Mouse (Mus musculus) spleen, adult 2 months (tissue): Measurements from ENCODE around the gene Clca2. TPM values are rescaled to one million over a fixed set of nuclear protein-coding genes. Genes with fewer than 3 reads are reported as not detected.
"Not testable (repeated sequence)": the region's sequence is repeated elsewhere in the genome, so short reads cannot be mapped to it uniquely, and the experiment has no call there.

Experiments used
- DNase-seq, 2 experiments: peaks; one replicate each; pipeline versions ENCODE4 v3.0.0 to v3.0.0-alpha.2; 2012 to 2021; ENCODE audit warnings: low spot score in 2 of 2, low read depth in 1 of 2
- H3K27ac ChIP-seq: fragments of 200-500 bp; 2 replicates; pipeline ENCODE4 v1.5.1; 2012; ENCODE audit warnings: low read length, inconsistent platforms; ENCODE audit not compliant: insufficient read depth
- H3K27me3 ChIP-seq: fragments of 200-500 bp; 2 replicates; pipeline ENCODE4 v1.6.1; 2012; ENCODE audit warnings: mild to moderate bottlenecking, moderate library complexity, low read length, inconsistent platforms; ENCODE audit not compliant: control insufficient read depth, insufficient read depth
- H3K36me3 ChIP-seq: fragments of 200-500 bp; 2 replicates; pipeline ENCODE4 v1.6.1; 2012; ENCODE audit warnings: mild to moderate bottlenecking, low read length, inconsistent platforms; ENCODE audit not compliant: control insufficient read depth, insufficient read depth
- H3K4me1 ChIP-seq: fragments of 200-500 bp; 2 replicates; pipeline ENCODE4 v1.6.1; 2011; ENCODE audit warnings: inconsistent platforms; ENCODE audit not compliant: control insufficient read depth, insufficient read depth, insufficient read length
- H3K4me3 ChIP-seq: fragments of 200-500 bp; 2 replicates; pipeline ENCODE4 v1.5.1; 2011; ENCODE audit warnings: mild to moderate bottlenecking, inconsistent platforms; ENCODE audit not compliant: insufficient read depth, insufficient read length; ENCODE audit errors: extremely low read depth
- CTCF ChIP-seq: fragments of 200-500 bp; IDR thresholded peaks from 2 replicates; pipeline ENCODE4 v1.5.1; 2011; ENCODE audit warnings: mild to moderate bottlenecking, inconsistent platforms; ENCODE audit not compliant: insufficient read depth, insufficient read length, insufficient replicate concordance; ENCODE audit errors: extremely low read depth
- POLR2A ChIP-seq: fragments of 200-500 bp; IDR thresholded peaks from 2 replicates; pipeline ENCODE4 v1.6.1; 2011; ENCODE audit warnings: low read depth, low read length, inconsistent platforms
- WGBS: fragments of 180-500 bp; shearing (Covaris S2); methylation state at CpG from one replicate; pipeline ENCODE4 v1.1.7; 2018; 5-methylcytosine and 5-hydroxymethylcytosine counted together
- polyA plus RNA-seq: library from polyadenylated mRNA; depleted of rRNA; stranded (reverse); fragments of >200 nt; gene quantifications from 2 replicates; pipeline ENCODE4 v1.2.3, GENCODE M21; 2012

The Clca2 gene
- polyA plus RNA-seq, 1 experiment: 0.14 TPM

DNA sequence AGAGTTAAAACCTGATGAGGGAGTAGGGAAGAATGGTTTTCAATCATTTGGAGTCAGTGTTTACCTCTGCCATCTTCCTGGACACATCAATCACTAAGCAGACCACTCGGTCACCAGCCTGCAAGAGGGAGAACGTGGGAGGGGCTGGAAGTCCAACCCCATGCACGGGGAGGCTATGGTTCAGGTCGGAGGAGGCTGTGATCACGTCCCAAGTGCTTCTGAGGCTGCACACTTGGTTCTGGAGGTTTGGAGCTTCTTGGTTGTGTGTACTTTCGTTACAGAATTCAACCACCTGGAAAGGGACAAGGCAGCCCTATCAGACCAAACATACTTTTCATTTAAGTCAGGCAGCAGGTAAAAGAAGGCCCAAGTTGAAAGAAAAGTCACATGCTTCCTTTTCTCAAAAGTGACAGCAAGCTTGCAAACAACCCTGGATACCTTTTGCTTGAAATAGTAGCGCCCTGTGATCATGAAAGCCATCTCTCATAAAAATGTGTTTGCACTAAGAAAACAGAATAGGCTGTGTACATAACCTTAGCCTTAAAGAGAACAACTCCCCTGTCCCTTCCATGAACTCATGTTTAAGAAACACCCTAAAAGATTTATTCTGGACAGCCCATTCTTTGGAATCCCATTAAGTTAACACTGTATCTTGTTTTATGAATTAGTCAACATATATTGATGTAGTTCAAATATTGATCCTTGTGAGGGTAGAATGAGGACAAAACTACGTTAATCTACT, 11.2 kb downstream of the Clca2 start:
- no peak for TF ChIP-seq POLR2A
- TF ChIP-seq CTCF: no peak
- Histone ChIP-seq H3K36me3 (no peaks in the 10 kb centered on the region), H3K4me3 (no peak overlapping the region), H3K27ac (no peak overlapping the region), H3K4me1 (no peaks in the 10 kb centered on the region), H3K27me3 (no peaks in the 10 kb centered on the region)
- WGBS: 74% methylated on average over 8 of the region's 8 CpGs
- DNase-seq: no peak

DNA sequence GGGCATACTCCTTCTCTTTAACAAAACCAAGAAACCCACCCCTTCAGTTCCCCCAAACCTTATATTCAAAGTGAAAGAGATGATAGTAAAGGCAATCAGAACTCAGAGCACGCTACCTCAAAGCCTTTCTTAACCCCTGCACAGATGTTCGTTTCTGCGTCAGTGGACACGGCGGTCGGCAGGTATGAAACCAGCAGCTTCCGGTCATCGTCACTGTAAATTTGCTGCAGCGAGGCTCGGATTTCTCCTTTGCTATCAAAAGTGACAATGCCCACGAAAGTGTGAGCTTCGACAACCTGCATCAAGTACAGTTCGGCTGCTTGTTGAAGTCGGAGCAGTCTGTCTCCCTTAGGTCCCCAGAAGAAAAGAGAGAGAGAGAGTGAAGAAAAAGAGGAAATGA, 13.1 kb downstream of the Clca2 start:
- H3K27me3 ChIP-seq: no peaks in the 10 kb centered on the region
- H3K27ac ChIP-seq: no peak overlapping the region
- WGBS: 92% methylated on average over 14 of the region's 14 CpGs
- H3K36me3 ChIP-seq: no peaks in the 10 kb centered on the region
- H3K4me1 ChIP-seq: no peaks in the 10 kb centered on the region
- no peak for DNase-seq
- H3K4me3 ChIP-seq: no peak overlapping the region
- TF ChIP-seq CTCF (no peak), POLR2A (no peak)

DNA sequence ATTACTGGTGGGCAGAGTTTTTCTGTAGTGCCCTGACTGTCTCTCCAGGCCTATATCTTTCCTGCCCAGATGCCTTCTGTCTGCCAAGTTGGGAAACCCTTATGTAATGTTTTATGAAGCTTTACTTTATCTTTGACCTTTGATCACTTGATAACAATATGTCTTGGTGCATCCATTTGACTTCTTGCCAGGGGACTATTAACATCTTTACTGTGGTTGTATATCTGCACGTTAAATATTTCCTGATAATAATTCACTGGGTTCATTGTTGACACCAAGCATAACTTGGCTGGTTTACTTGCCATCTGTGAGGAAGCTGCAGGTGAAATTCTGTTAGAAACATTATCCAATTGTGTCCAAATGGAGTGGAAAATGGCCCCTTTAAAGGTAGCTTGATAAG, 16.2 kb downstream of the Clca2 start:
- Histone ChIP-seq H3K4me3 (no peak overlapping the region), H3K36me3 (no peaks in the 10 kb centered on the region), H3K4me1 (no peaks in the 10 kb centered on the region), H3K27ac (no peak overlapping the region), H3K27me3 (no peaks in the 10 kb centered on the region)
- WGBS: 79% methylated on average over 1 of the region's 1 CpGs
- TF ChIP-seq POLR2A (no peak), CTCF (no peak)
- no peak for DNase-seq

DNA sequence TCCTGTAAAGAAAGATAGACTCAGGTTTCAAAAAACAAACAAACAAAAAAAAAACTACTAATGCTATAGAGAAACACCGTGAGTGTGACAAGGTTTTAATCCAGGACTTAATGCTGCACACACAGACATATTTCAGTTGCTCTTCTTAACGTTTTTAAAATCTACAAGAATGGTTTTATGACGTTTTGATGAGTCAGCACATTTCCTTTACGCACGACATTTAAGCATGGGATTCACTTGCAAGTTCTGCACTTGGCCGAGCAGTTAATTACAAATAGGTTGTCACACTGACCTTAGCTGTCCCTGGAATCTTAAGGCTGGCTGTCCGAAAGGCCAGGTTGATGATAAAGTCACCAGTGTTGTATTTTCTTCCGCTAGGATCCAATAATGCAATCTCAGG, 18.3 kb downstream of the Clca2 start:
- Histone ChIP-seq H3K36me3 (no peaks in the 10 kb centered on the region), H3K27me3 (no peaks in the 10 kb centered on the region), H3K27ac (no peak overlapping the region), H3K4me1 (no peaks in the 10 kb centered on the region), H3K4me3 (no peak overlapping the region)
- 78% methylated on average over 8 of the region's 8 CpGs for WGBS
- no peak for DNase-seq
- TF ChIP-seq CTCF (no peak), POLR2A (no peak)

DNA sequence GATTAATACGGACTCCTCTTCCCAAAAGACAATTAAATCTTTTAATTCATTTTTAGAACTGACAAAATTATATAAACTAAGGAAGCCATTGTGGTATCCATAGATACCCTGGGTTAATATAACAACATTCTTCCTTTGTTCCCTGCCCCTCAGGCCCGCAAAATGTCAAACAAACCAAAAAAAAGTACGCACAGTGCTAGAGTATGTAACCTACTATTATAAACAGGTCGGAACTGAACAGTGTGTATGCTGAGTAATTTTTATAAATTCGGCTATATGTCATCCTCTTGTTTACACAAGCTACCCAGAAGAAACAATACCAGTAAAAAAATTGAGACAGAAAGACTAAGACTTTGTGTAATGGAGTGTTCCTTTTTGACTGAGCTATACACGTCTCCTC, 20.8 kb downstream of the Clca2 start:
- Histone ChIP-seq H3K27ac (no peak overlapping the region), H3K4me3 (no peak overlapping the region), H3K27me3 (no peaks in the 10 kb centered on the region), H3K36me3 (no peaks in the 10 kb centered on the region), H3K4me1 (no peaks in the 10 kb centered on the region)
- DNase-seq: no peak
- 83% methylated on average over 6 of the region's 6 CpGs for WGBS
- no peak for TF ChIP-seq POLR2A
- no peak for TF ChIP-seq CTCF

DNA sequence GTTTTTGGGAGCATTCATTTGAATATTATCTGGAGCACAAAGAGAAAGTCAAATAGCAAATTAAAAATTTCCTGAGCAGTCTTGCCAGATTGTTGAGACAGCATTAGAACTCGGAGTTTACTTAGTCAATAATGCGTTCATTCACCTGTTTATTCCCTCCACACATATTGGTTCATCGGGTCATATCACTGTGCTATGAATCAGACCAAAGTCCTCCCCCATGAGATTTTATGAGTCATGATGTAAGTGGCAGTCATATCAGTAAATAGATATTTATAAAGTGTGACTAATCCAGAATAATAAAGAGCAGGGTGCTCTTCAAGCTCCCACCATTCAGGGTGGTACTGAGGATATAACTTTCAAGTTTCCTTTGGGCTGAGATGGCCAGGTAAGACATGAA, 26.9 kb downstream of the Clca2 start:
- H3K27ac ChIP-seq: no peak overlapping the region

DNA sequence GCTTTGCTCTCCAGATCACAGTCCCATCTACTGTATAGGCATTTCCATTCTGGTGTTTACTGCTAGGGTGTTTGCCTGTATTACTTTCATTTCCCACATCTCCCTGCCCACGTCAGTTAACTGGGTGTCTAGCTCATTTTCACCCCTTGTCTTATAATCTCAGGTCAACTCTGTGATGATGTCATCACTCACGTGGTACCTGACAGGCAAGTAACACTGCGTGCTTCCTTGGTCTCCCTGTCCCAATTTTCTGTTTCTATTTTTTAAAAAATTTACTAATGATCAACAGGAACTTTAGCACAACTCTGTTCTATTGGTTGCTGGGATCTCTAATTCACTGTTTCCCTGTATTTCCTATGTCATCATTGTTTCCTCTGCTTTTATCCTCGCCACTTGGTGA, 30.3 kb downstream of the Clca2 start:
- Histone ChIP-seq H3K36me3 (no peaks in the 10 kb centered on the region), H3K4me3 (no peak overlapping the region), H3K27ac (no peak overlapping the region), H3K27me3 (no peaks in the 10 kb centered on the region), H3K4me1 (no peaks in the 10 kb centered on the region)
- DNase-seq: no peak
- 80% methylated on average over 4 of the region's 4 CpGs for WGBS
- TF ChIP-seq POLR2A: no peak
- no peak for TF ChIP-seq CTCF

More for the DNA sequence above, 26.9 kb downstream of the Clca2 start:
- Histone ChIP-seq H3K4me1 (no peaks in the 10 kb centered on the region), H3K4me3 (no peak overlapping the region), H3K36me3 (no peaks in the 10 kb centered on the region), H3K27me3 (no peaks in the 10 kb centered on the region)
- DNase-seq: no peak
- 93% methylated on average over 3 of the region's 3 CpGs for WGBS
- TF ChIP-seq CTCF (no peak), POLR2A (no peak)

DNA sequence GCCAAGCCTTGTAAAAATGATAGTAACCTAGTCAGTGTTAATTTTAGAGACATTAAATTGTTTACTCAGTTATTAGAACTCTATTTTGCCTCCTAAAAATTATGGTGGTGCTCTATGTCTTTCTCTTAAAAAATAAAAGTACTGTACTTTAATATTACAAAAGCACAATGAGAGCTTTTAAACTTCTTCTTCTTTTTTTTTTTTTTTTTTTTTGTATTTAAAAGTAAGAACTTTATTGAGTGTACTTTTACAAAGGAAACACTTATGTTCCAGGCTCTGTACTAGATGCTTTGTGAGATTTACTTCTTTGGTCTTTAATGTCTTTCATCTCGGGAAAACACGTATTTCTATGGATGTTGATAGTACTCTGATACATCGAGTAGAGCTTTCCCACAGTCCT, 44.1 kb downstream of the Clca2 start:
- H3K4me1 ChIP-seq, H3K36me3 ChIP-seq, DNase-seq, H3K27me3 ChIP-seq, H3K4me3 ChIP-seq, H3K27ac ChIP-seq: not testable (repeated sequence)
- 89% methylated on average over 3 of the region's 3 CpGs for WGBS
